Mouse (Mus musculus) urinary bladder, adult 2 months (tissue): ENCODE results near the gene Akap8. TPM values are rescaled to one million over a fixed set of nuclear protein-coding genes. Genes with fewer than 3 reads are reported as not detected.

Source experiments
- DNase-seq: peaks from one replicate; pipeline ENCODE4 v3.0.0; 2022; ENCODE audit warnings: low spot score
- polyA plus RNA-seq: library from polyadenylated mRNA; depleted of rRNA; stranded (reverse); fragments of >200 nt; gene quantifications from 2 replicates; pipeline ENCODE4 v1.2.3, GENCODE M21; 2012; rRNA removed

Akap8 gene
- 70.9 and 76.2 TPM in 2 replicates for polyA plus RNA-seq

DNA sequence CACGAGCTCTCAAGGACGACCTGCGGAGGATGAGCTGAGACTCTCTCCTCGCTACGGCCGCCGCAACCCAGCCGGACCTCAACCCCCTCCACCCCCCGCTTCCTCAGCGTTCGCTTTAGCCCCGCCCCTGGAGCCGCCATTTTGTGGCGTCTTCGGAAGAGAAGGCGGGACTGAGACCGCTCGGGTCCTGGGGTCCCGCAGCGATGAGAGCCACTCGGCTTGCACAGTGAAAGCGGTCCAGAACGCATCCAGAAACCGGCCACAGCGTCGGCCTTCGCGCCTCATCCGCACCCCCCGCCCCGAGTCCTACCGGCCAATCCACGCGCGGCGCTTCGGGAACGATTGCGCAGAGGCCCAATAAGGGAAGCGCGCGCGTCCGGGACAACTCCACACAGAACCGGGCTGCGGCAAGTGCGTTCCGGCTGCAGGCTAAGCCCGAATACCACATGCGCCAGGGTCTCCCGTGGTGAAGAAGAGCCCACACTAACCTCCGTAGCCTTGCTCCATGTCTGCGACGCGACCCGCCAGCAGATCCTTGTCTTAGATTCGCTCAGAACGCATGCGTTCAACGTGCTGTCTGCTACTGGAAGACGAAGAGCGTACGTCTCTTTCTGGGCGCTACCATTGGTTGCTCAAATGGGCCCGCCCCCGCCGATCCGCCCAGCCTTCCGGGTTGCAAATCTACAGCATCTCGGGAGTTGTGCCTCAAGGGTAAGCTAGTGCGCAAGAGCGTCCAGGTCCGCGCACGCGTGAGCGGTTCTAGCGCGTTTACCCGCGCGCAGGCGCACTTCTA, at the start of gene Akap8:
TSS of gene Akap8 (minus strand) at position 642 of the 793 bp plus-strand sequence.
- peak; percentile 89 for DNase-seq

DNA sequence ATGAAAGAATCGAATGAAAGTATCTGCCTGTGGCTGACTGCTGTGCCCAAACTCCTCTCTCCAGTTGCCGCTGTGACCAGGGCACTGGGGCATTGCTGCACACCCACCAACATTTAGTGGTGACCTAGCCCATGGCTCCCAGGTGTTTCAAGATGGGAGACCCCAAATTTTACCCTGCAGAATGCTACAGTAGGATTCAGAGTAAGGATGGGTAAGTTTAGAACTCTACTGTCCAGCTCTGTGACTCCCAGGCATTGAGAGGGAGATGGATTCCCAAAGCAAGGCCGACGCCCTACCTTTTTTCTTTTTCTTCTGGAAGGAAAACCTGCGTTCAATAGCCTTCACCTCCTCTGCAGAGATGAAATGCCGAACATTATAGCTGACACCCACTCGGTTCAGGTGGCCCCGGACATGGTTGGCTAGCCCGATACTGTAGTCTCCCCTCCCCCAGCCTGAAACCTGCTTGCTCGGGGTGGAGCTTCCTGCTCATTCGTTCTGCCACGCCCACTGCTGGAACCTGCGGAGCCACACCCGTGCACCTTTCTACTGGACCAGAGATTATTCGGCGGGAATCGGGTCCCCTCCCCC, 48.0 kb upstream of the Akap8 start:
- DNase-seq: no peak

DNA sequence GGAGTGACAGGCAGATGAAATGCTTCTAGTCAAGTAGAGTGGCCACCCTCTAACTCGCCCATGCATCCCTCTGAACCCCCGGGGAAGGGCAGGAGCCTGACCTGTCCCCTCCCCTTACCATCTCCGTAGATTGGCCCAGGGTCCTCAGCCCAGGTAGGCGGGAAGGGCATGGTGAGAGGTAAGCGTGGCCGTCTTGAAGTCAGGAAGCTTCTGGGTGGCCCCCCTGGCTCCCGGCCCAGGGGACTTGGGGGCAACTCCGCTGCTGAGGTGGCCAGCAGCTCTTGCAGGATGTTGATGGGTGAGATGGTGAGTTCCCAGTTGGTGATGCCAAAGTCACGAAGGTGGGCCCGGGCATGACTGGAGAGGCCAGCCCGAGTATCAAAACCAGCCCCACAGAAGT, 46.7 kb upstream of the Akap8 start:
- DNase-seq: no peak

DNA sequence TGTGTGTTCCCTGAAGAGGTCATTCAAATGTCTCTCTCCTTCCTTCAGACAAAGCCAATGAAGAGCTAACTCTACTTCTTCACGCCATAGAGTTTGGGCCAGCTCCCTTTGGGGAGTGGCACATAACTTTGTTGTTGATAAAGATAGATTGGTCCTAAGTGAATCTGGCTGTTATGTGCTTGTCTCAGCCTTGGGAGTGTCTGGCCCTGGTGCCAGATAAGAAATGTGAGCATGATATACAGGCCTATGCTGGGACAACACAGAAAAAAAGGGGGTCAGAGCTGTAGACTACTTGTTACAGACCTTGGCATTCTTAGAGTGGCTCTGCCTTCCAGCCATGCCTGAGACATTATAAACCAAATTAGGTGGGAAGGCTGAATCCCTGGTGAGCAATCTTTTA, 44.3 kb upstream of the Akap8 start:
- no peak for DNase-seq

DNA sequence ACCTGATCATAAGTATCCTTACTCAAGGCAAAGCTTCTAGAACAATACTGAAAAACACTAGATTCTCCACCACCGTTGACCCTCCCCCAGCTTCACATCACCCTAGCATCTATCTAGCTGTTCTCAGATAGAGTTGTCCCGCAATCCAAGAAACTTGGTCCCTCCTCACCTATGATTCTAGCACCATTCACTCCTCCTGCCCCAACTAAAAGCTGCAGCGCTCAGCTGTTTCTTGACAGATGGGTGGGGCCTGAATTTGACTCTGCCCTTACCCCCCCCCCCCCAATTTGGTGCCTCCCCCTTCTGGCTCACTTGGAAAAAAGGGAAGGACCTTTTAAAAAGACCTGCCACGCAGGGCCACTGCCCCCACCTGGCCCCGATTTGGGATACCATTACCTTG, 43.8 kb upstream of the Akap8 start:
- no peak for DNase-seq

DNA sequence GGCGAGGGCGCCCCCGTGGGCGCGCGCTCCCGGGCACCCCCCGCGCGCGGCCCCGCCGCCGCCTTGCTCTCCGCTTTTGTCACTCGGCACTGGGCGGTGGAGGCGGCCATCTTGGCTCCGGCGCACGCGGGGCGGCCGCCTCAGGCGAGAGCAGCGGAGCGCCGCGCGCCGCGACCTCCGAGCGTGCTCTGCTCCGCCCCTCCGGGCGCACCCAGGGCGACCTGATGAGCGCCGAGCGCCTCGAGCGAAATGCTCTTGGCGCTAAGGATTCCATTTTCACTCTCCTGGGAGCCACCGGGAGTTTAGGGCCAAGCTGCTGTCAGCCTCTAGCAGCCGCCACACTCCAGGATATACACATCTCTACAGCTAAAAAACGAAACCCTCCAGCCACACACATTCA, 43.3 kb upstream of the Akap8 start:
- DNase-seq: peak; percentile 79

DNA sequence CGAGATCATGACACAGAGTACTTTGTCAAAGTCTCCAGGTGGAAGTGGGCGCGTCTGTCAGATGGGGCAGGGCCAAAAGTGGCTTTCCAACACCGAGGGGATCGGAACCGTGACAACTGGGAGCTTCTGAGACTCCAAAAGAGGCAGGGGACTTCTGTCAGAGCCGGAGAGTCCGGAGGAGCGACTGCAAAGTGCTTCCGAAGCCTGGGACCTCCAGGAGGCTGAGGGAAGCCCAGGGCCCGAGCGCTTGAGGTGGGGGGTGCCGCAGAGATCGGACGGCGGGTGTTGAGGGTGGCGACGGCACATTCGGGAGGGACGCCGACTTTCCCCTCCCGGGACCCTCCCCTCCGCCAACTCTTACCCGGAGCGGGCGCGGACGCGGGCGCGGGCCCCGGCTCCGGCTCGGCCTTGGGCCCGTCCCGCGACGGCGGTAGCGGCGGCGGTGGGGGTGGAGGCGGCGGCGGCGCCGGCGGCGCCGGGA, 42.8 kb upstream of the Akap8 start:
- DNase-seq: no peak

DNA sequence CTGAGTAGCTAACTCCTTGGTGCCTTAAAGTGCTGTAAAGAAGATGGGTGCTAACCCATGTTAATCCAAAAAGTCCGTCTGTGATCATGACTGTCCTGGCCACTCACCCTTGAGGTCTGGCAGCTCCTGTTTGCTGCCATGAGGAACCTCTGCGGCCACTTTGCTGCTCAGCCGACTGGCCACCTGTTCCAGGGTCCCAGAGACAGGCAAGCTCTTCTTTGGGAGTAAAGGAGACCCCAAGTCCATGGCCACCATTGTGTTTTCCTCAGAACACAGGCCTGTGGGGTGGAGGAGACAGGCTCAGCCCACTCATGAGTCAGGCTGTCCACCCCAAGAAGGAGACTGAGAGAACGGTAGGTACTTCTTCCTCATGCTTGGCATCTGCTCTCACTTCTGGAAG, 41.6 kb upstream of the Akap8 start:
- DNase-seq: no peak

DNA sequence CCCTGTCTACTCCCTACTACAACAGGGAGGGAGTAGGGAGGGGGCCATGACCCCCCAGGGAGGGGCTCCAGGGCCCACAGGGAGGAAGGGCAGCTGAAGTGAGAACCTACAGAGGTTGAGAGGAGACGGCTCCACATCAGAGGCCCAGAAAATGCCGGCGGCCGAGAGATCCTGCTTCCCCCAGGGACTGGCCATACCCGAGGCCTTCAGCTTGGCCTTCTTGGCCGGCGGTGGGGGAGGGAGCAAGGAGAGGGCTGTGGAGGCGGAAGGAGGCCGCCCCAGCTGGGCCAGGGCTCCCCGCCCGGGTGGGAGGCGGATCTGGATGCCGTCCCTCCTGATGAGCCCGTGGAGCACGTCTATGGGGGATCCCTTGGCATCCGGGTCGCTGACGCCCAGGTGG, 38.9 kb upstream of the Akap8 start:
- no peak for DNase-seq

DNA sequence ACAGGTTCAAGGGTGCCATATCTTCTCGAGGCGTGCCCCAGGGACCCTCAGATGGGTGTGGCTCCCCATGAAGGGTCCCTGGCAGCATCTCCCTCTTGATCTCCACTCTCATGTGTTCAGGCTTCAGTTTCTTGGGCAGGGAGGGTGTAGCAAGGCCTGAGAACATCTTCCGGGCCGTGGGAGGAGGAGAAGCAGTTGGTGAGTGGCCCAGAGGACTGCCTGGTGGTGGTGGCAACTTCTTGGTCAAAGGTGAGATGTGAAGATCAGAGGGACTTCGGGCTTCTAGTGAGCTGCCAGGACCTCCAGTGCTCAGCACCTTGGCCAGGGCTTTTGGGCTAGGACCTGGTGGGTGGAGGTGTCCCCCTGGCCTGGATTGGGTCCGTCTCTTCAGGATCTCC, 37.9 kb upstream of the Akap8 start:
- no peak for DNase-seq

DNA sequence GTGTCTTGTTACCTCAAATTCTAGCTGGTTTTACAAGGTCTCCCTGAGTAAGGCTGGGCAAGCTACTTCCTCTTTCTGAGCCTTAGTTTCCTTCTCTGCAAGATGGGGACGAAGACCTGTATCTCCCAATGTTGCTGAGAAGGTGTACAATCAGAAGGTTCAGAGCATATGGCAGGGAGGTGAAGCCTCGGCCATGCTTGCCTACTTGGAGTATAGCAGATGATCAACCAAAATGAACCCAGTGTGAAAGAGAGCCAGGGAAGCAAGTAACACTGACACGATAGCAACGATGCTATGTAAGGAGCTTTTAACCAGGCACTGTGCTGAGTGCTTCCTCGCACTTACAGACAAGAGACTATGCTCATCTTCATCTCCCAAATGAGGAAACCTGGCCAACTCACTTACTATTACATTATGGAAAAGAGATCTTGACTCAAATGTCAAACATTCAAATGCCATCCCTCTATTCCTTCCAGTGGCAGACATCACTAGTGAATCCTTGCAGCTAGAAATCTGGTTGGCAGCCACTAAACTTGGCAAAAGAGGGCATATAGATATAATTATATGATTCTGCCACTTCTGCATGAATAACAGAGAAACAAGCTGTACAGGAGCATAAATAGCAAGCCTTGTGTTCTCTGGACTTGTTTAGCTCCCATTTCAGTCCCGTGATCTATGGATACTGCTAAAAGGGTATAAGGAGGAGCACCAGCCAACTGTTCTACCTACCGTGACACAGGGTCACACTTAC, 37.3 kb upstream of the Akap8 start:
- DNase-seq: no peak

DNA sequence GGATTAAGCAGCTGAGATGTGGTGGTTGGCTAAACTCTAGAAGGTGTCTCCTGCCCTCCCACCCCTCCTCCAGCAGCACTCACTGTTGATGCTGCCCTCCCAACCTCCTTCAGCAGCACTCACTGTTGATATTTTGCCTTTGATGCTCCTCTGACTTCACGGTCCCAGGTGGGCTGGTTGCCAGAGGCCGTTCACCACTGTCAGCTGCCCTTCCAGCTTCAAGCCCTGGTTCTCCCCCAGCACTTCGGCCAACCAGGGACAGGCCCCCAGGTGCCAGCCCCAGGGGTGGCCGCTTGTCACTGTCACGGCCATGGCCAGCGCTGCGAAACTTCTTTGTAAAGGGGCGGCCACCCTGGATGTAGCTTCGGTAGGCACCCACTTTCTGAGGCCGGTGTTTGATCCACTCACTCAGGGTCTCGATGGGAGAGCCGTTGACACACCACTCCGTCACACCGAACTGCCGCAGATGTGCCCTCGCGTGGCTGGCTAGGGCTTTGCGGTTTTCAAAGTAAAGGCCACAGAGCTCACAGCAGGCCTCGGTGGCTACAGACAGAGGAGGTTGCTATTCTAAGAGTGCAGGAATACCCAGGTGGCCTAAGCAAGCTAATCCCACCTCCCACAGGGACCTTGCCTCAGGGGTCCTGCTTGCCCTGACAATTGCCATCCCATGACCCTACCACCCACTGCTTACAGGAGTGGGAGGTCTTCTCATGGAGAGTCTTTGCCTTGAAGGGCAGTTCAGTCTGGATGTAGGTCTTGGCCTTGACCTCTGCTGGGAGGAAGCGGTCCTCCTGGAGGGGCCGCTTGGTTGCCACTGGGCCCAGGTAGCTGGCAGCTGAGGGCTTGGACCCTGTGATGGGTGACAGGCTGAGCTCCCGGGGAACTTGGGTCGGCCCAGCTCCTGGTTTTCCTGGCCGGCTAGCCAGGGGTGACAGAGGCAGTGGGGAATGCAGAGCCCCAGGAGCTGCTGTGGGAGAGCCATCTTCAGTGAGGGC, 36.0 kb upstream of the Akap8 start:
- no peak for DNase-seq

DNA sequence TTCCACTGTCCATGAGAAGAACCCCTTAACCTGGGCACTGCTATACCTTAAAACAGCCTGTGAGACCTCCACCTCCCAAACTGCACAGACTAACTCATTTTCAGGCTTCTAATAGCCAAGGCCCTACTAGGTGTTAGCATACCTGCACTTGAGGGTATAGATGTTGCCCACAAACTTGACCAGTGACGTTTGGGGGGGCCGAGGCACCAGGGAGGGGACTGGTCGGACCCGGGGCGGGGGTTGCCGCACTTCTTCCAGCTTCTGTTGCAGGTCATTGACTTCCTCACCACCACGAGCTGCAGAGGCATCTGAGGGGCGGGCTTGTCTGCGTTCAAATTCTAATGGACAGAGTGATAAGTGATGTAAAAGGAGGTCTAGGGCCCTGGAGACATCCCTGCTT, 35.2 kb upstream of the Akap8 start:
- DNase-seq: no peak

DNA sequence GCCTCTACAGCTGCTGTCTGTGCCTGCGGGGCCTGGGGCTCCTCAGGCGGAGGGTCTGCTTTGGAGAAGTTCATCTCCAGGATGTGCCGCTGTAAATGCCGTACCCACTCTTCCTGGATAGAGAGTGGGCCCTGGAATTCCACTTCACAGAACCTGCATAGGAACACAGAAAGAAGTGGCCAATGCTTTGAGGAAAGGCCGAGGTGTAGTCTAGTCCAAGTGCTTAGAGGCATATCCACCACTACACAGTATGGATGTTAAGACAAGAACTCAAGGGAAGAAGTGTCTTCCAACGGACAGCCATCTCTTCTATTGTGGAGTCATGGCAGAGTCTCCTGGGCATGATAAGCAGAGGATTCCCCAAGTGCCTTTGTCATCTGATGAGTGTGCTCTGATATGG, 34.0 kb upstream of the Akap8 start:
- DNase-seq: no peak

DNA sequence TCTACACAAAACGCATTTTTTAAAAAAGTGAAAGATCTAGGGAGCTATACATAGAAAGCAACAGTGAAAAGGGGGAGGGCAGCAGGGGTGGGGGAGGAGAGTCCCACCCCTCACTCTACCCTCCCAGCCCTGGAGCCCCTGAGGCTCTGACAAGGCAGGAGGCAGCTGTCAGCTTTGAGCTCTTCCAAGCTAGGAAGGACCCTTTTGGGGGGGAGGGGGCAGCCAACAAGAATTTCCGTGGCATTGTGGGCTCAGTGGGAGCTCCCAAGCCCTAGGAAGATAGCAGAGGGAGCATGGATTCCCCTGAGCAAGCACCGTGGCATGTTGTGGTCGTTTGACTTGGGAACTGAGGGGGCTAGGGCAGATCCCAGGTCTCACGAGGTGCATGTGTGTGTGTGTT, 33.2 kb upstream of the Akap8 start:
- DNase-seq: no peak

DNA sequence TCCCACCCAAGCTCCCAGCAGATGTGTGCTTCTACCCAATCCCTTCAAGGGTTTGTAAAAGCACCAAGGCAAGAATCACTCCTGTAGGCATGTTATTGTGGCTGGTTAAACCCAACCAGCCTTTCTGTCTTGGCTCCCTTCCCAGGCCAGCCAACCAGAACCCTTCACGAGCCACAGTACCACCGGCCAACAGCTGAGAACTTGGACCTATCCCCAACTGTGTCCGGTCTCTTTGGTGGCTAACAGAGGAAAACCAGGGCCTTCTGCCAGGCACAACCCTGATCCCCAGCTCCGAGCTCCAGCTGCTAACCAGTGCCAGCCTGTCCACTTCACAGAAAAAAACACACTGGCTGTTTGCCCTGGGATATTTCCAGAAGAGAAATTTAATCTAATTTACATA, 32.7 kb upstream of the Akap8 start:
- no peak for DNase-seq

DNA sequence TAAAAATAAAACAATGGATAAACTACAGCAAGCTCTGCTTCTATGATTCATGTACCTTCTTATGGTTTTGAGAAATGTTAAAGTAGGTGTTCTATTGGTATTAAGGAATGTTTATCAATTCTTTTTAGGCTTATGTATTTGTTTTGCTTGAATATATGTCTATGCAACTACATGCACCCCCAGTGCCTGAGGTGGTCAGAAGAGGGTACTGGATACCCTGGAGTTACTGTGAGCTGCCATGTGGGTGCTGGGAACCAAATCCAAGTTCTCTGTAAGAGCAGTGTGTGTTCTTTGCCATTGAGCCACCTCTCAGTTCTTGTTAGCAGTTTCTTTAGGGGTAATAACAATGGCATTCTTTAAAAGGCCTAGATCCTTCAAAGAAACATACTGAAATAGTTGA, 30.7 kb upstream of the Akap8 start:
- no peak for DNase-seq

DNA sequence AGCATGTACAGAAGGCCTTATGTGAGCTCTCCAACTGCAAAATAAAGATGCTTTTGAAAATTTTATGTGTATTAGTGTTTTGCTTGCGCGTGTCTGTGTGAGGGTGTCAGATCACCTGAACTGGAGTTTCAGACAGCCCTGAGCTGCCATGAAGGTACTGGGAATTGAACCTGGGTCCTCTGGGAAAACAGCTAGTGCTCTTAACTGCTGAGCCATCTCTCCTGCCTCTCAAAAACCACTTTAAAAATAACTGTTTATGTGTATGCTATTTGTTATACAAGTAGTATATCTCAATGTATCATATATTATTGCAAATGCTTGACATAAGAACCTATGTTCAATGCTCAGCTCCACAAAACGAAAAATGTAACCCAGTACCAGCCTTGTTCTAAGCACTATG, 30.2 kb upstream of the Akap8 start:
- DNase-seq: no peak

DNA sequence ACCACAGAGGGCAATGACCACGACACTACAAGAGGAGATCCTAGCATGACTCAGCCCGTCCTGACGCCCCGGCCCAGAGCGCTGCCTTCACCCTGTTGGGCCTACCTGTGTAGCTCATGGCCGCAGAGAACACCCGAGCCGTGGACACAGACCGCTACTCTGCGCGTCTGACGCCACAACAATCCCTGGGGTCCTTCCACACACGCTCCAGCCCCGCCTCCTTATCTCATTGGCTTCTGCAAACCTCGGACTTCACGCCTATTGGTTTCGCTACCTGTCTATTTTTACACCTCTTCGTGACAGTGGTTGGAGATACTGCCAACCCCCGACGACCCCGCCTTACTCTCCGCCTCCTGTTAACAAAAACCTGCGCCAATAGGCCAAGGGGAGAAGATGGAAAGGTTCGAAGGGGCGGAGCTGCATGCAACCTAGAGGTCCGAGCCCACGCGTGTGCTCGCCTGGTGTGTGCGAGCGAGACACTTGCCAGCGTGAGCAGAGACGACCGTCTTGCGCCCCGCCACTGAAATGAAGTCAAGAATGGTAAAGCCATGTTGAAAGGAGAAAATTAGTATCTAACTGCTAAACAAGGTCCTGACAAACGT, 29.4 kb upstream of the Akap8 start, which contains the start of gene Akap8l:
TSS of gene Akap8l (minus strand) at position 226 of the 602 bp plus-strand sequence.
- DNase-seq: peak; percentile 85

DNA sequence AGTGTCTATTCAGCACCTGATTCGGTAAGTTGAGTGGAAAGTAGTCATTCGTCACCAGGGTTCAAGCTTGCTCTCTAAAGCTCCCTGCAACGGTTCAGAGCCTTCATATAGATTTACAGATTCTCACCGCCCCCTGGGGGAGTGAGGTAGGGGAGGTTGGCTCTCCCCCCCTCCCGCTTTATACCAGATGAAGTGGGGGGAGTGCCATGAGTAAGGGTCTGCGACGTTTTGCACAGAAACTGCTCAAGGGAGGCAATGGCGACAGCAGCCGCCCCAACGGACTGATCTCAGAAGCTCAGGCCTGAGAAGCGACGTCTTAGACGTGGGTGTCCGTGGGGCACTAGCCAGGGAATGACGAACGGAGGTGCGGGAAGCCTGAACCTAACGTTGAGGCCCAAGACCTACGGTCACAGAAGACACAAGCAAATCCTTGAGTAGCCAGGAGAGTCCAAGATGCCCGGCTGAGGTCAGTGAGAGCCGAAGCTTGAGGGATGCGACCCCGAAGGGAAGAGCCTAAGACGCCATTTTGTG, 28.9 kb upstream of the Akap8 start:
- DNase-seq: no peak
